Mouse (Mus musculus) megakaryocyte, adult 5-6 weeks (primary cell): ENCODE measurements around the gene Zfp937. TPM values are rescaled to one million over a fixed set of nuclear protein-coding genes. Genes with fewer than 3 reads are reported as not detected.
"Not testable (repeated sequence)": the region's sequence is repeated elsewhere in the genome, so short reads cannot be mapped to it uniquely, and the experiment has no call there.

Experiments
- ATAC-seq: 2 replicates; pipeline ENCODE4 v1.8.0; 2016; ENCODE audit warnings: mild to moderate bottlenecking, inconsistent platforms; ENCODE audit not compliant: poor library complexity, severe bottlenecking
- total RNA-seq, 2 experiments: library from RNA; stranded (forward) in 1 of 2; stranded (reverse) in 1 of 2; fragments of 153-499, 151-499 nt in 1 of 2; fragments of 221-1000, 200-1000 nt in 1 of 2; gene quantifications; 2 replicates each; pipeline versions ENCODE4 v1.2.3 to v1.2.4; 2015 to 2017

Zfp937 gene
- total RNA-seq (2015) = 1.8 and 2.5 TPM in 2 replicates
- 2.2 and 2.8 TPM in 2 replicates for total RNA-seq (2017)

DNA sequence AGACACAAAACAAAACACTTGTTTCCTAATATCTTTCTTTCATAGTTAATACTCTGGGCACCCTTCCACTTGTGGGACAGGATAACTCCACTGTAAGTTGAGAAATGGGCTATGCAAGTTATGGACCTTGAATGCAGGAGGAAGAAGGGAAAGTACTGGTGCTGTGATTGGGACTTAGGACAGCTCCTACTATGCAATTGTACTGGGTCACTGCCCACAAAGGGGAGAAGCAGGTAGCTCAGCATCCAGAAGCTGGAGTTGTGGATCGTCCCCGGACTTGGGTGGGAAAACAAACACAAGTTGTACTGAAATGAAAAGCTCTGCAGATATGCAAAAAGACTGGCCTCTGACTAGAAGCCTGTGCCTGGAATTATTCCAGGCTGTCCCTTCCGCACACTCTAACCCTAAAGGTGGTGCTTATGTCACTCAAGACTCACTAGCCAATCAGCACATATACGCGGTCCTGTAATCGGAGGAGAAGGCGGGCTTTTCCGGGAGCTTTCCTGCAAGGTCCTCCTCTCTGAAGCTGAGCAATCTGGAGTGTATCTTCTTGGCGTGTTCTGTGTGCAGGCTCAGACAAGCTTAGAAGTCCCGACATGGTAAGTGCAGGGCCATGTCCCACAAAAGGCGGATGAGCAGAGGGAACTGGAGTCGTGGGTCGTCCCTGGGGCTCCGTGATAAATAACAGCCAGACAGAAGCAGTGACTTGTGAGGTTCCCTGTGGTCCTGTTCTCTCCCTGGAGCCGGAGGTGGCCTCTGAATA lies at the start of gene Zfp937:
Zfp937 (plus strand) TSS at position 474 of the 763 bp plus-strand sequence.
- ATAC-seq = peak; percentile 87

DNA sequence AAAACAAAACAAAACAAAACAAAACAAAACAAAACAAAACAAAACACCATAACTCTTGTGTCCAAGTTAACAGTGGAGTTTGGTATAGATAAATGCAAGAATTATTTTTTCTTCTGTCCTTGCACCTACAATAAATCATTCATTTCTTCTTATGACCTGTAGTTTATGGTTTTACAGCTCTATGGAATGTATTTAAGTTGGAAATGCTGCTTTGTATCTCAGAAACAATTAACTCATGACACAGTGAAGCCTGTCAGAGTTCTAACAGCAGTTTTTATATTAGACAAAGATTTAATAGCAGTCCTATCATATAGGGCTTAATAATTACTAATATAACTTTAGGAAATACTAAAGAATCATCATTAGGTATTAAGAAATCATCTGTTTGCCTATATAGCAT lies 44.0 kb upstream of the Zfp937 start:
- ATAC-seq = no peak

DNA sequence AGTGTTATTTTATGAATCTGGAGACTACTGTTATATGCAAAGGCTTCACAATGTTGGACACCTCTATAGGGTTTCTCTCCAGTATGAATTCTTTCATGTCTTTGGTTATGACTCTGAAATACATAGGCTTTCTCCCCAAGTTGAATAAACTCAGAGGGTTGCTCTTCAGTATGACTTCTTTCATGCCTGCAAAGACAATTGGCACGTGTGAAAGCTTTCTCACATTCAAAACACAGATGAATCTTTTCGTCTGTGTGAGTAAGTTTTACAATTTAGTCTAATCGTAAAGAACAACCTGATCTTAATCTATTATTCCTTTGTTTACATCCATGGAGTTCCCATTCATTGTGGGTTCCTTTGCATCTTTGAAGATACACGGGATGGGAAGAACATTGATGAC lies 38.3 kb upstream of the Zfp937 start, which contains the start of gene Gm10770:
Gm10770 (minus strand) TSS at position 101 of the 400 bp plus-strand sequence.
- ATAC-seq = not testable (repeated sequence)

DNA sequence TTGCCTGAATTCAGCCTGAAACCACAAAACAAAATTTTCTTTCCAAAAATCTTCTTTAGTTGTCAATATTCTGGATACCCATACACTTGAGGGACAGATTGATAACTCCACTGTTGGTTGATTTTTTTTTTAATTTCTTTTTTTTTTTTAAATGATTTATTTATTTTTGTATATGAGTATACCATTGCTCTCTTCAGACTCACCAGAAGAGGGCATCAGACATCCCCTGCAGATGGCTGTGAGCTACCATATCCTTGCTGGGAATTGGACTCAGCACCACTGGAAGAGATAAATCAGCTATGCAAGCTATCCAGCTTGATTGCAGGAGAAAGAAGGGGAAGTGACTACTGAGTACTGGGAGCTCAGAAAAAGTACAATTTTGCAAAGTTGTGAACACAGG lies 36.8 kb upstream of the Zfp937 start:
- ATAC-seq = not testable (repeated sequence)

DNA sequence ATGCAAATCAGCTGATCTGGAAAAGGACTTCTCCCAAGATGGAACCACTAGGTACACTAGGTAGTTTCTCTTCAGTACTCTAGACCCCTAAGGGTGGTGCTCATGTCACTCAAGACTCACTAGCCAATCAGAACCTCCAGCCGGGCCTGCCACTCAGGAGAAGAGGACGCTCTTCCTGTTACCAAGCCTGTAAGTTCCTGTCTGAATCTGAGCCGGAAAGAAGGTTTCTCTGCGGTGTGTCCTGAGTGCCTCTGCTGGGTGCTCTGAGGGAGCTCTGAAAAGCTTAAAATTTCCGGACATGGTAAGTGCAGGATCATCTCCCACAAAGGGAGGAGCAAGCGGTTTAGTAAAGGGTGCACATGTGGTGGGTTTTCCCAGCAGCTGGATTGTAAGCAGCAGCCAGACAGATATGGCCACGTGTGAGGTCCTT lies 36.3 kb upstream of the Zfp937 start, which contains the start of gene Gm14139:
Gm14139 (plus strand) TSS at position 186 of the 430 bp plus-strand sequence.
- ATAC-seq = not testable (repeated sequence)

DNA sequence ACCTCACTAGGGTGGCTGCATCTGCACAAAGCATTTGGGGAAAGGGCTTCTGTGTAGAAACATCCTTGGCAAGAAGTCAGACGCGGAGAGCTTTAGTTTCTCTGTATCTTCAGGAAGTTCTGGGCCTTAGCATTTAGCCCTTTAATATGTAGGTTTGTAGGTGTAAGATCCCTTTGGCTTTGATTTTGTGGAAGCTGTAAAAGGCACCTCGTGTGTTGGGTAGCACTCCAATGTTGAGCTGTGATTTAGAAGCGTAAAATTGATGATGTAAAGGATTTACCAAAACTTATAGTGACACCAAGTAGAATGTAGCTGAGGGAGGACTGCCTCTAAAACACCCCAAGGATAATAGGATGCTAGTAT lies 471 bp downstream of the Zfp937 start:
- ATAC-seq = not testable (repeated sequence)

DNA sequence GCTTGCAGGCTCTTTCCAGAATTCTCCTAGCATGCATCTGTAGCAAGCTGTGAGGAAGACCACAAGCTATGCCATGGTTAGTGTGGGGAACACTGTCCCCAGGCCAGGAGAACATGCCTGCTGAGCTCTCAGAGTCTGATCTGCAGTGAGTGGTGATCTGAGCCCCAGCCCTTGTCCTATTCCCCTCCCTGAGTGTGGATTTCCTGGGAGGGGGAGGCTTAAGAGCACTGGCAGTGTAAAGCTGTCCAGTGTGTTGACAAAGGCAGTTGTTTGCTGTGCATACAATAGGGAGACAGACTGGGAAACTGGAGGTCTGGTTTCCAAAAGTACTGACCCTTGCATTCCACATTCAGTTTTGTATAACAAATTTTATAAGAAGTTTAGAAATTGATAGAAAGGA lies 5.4 kb downstream of the Zfp937 start:
- ATAC-seq = not testable (repeated sequence)

DNA sequence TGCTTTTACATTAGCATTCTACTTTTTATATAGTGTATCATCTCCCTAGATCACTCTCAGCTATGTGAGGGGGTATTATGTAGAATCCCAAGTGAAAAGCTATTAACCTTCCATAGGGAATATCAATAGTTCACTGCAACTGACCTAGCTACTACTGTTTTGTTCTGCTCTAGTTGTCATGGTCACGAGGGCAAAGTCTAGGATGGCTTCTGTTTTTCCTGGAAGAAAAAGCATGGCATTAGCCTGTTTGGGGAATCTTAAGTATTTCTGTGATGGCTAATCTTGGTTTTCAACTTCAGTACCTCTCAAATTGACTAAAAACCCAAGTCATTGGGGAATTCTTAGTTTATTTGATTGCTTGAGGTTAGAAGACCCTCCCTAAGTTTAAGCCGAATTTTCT lies 25.3 kb downstream of the Zfp937 start:
- ATAC-seq = no peak

DNA sequence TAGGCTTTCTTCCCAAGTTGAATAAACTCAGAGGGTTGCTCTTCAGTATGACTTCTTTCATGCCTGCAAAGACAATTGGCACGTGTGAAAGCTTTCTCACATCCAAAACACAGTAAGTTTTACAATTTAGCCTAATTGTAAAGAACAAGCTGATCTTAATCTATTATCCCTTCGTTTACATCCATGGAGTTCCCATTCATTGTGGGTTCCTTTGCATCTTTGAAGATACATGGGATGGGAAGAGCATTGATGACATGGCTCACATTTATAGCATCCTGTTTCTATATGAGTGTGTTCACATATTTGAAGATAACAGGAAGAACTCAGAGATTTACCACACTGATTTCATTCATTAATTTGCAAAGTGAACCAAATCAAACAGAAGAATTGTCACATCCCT lies 37.6 kb downstream of the Zfp937 start, which contains the start of gene Gm21994:
Gm21994 (minus strand) TSS at position 101 of the 400 bp plus-strand sequence.
- ATAC-seq = not testable (repeated sequence)

DNA sequence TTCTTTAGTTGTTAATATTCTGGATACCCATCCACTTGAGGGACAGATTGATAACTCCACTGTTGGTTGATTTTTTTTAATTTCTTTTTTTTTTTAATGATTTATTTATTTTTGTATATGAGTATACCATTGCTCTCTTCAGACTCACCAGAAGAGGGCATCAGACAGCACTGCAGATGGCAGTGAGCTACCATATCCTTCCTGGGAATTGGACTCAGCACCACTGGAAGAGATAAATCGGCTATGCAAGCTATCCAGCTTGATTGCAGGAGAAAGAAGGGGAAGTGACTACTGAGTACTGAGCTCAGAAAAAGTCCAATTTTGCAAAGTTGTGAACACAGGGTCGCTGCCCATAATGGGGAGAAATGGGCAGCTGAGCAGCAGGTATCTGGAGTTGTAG lies 39.0 kb downstream of the Zfp937 start:
- not testable (repeated sequence) for ATAC-seq

DNA sequence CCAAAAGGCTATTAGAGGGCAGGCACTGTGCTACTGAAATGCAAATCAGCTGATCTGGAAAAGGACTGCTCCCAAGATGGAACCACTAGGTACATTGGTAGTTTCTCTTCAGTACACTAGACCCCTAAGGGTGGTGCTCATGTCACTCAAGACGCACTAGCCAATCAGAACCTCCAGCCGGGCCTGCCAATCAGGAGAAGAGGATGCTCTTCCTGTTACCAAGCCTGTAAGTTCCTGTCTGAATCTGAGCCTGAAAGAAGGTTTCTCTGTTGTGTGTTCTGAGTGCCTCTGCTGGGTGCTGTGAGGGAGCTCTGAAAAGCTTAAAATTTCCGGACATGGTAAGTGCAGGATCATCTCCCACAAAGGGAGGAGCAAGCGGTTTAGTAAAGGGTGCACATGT lies 39.4 kb downstream of the Zfp937 start, which contains the start of gene Gm14124:
Gm14124 (plus strand) TSS at position 227 of the 400 bp plus-strand sequence.
- ATAC-seq = 0 out of 2 replicates have a peak, but pooled peaks have one; percentile 10

Other genes with a start within 250 kb of the Zfp937 start
- 18.4 and 25.2 TPM in 2 replicates for gene Zfp120, start 81.4 kb upstream of the Zfp937 start, total RNA-seq (2015)
- gene Zfp120, start 81.4 kb upstream of the Zfp937 start, total RNA-seq (2017) = 31.3 and 42.7 TPM in 2 replicates
- not detected in 2 replicates for gene Gm10770, start 38.4 kb upstream of the Zfp937 start, total RNA-seq (2015)
- gene Gm10770, start 38.4 kb upstream of the Zfp937 start, total RNA-seq (2017) = not detected in 2 replicates
- not detected in 2 replicates for gene Gm14139, start 36.3 kb upstream of the Zfp937 start, total RNA-seq (2015)
- gene Gm14139, start 36.3 kb upstream of the Zfp937 start, total RNA-seq (2017) = not detected in 2 replicates
- gene Gm21994, start 37.5 kb downstream of the Zfp937 start, total RNA-seq (2015) = 2.8 and 4.4 TPM in 2 replicates
- 3.5 and 6.2 TPM in 2 replicates for gene Gm21994, start 37.5 kb downstream of the Zfp937 start, total RNA-seq (2017)
- gene Gm14124, start 39.4 kb downstream of the Zfp937 start, total RNA-seq (2015) = not detected in 2 replicates
- not detected in 2 replicates for gene Gm14124, start 39.4 kb downstream of the Zfp937 start, total RNA-seq (2017)
- 1.7 TPM in 1 of 2 replicates, not detected in the other for gene Gm10130, start 105.6 kb downstream of the Zfp937 start, total RNA-seq (2015)
- gene Gm10130, start 105.6 kb downstream of the Zfp937 start, total RNA-seq (2017) = 1.6 and 2.2 TPM in 2 replicates
- gene 3300002I08Rik, start 144.7 kb downstream of the Zfp937 start, total RNA-seq (2015) = 2.7 and 5.6 TPM in 2 replicates
- gene 3300002I08Rik, start 144.7 kb downstream of the Zfp937 start, total RNA-seq (2017) = 7.2 and 11.2 TPM in 2 replicates
- 1.9 and 3.3 TPM in 2 replicates for gene Zfp442, start 233.4 kb downstream of the Zfp937 start, total RNA-seq (2015)
- gene Zfp442, start 233.4 kb downstream of the Zfp937 start, total RNA-seq (2017) = 2.4 and 2.6 TPM in 2 replicates